Mouse (Mus musculus): ENCODE measurements around the gene Gm21915. TPM values are rescaled to one million over a fixed set of nuclear protein-coding genes. Genes with fewer than 3 reads are reported as not detected.

The Gm21915 gene
- not detected in 2 replicates for polyA plus RNA-seq (2015; fragmentation: Nextera tagmentation; extraction: Ambion mirVana)

DNA sequence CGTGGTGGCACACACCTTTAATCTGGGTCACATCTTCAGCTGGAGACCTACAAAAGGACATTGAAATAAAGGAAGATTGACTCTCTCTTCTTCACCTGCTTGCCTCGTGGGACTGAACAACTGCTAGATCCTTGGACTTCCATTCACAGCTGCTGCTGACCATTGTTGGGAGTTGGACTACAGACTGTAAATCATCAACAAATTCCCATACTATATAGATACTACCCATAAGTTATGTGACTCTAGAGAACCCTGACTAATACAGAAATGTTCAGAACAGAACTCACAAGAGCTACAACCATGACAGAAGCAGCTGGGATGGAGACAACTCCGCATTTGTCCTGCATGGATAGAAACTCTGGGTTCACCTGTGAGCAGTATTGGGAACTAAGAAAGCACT is at the start of gene Gm21915:
Gene Gm21915, plus strand, starts transcription at position 301 of the 400 bp plus-strand sequence.
- Histone ChIP-seq H3K9me3 (replicated peaks) (no peaks in the 10 kb centered on the region), H3K27me3 (no peaks in the 10 kb centered on the region), H3K4me2 (replicated peaks) (no peak within 1 kb of the TSS), H3K9ac (no peak within 1 kb of the TSS), H3K4me3 (replicated peaks) (no peak within 1 kb of the TSS), H3K4me1 (peaks cover 11% of the 10 kb centered on the region; the same call in 1 of the 2 replicates), H3K36me3 (no peaks in the 10 kb centered on the region), H3K27ac (replicated peaks) (no peak within 1 kb of the TSS)
- ATAC-seq (ENCODE audit: insufficient number of reproducible peaks, low FRiP score, low TSS enrichment, low read depth), result no peak
- 87% methylated on average over 3 of the region's 3 CpGs for WGBS

DNA sequence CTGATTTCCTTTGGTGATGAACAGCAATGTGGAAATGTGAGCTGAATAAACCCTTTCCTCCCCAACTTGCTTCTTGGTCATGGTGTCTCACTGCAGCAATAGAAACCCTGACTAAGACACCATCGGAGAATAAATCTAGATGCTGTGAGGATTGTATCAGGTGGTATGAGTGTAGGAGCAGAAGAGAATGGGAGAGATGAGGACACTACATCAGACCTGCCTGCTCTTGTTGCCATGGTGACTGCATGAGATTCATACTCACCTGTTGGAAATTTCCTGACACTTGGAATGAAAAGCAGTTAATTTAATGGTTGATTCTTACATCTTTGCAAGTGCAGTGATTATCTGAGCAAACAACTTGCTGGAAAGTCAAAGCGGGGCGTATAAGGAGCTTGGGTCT is 48.1 kb upstream of the Gm21915 start:
- Histone ChIP-seq H3K4me1 (peaks cover 6% of the 10 kb centered on the region), H3K4me3 (replicated peaks) (no peak overlapping the region), H3K27ac (replicated peaks) (no peak overlapping the region), H3K9ac (no peak overlapping the region), H3K4me2 (replicated peaks) (no peak overlapping the region), H3K27me3 (0 out of 2 replicates have a peak, but pooled peaks cover 4% of the 10 kb centered on the region), H3K36me3 (no peaks in the 10 kb centered on the region), H3K9me3 (replicated peaks) (no peaks in the 10 kb centered on the region)
- no peak for ATAC-seq (ENCODE audit: insufficient number of reproducible peaks, low FRiP score, low TSS enrichment, low read depth)
- WGBS, result 100% methylated on average over 3 of the region's 3 CpGs

DNA sequence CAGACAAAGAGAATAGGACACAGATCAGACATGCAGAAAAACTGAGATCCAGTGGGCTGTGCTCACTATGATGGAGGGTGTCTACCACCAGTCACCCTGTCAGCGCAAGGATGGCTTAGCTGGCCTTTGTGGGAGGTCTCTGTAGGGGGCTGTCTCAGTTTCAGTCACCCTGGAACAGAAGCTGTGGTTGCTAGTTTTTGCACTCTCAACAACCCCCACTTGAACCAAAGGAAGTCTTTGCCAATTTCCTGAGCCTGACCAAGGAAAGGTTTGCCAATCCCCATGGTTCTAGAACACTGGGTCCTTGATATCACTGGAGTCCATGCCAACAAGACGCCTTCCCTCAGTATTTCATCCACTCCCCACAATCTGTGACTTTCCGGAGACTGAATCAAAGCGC is 47.6 kb upstream of the Gm21915 start:
- no peak overlapping the region for H3K4me3 ChIP-seq (replicated peaks)
- H3K27me3 ChIP-seq, result 0 out of 2 replicates have a peak, but pooled peaks cover 4% of the 10 kb centered on the region
- no peak overlapping the region for H3K9ac ChIP-seq
- no peak overlapping the region for H3K27ac ChIP-seq (replicated peaks)
- no peaks in the 10 kb centered on the region for H3K36me3 ChIP-seq
- 84% methylated on average over 4 of the region's 4 CpGs for WGBS
- no peak for ATAC-seq (ENCODE audit: insufficient number of reproducible peaks, low FRiP score, low TSS enrichment, low read depth)
- no peak overlapping the region for H3K4me2 ChIP-seq (replicated peaks)
- no peaks in the 10 kb centered on the region for H3K9me3 ChIP-seq (replicated peaks)
- peaks cover under 1% of the 10 kb centered on the region for H3K4me1 ChIP-seq

DNA sequence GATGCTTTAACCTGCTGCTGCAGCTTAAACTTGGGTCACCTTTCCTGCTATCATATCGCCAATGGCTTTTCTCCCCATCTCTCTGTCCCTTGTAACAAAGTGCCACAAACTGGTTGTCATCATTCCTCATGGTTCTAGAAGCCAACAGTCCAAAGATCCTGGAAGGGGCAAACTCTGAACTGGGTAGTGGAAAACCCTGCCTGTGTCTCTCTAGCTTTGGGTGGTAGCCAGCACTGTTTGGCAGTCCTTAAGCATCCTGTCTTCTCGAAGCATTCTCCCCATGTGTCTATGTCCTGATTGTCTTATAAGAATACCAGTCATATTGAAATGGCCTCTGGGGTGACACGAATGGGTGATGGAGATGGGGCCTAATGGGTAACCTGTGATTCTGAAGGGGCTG is 45.1 kb upstream of the Gm21915 start:
- no peaks in the 10 kb centered on the region for H3K36me3 ChIP-seq
- H3K27ac ChIP-seq (replicated peaks), result no peak overlapping the region
- no peak overlapping the region for H3K4me2 ChIP-seq (replicated peaks)
- H3K4me1 ChIP-seq, result no peaks in the 10 kb centered on the region
- ATAC-seq (ENCODE audit: insufficient number of reproducible peaks, low FRiP score, low TSS enrichment, low read depth), result no peak
- H3K27me3 ChIP-seq, result 0 out of 2 replicates have a peak, but pooled peaks cover 4% of the 10 kb centered on the region
- no peak overlapping the region for H3K9ac ChIP-seq
- H3K9me3 ChIP-seq (replicated peaks), result no peaks in the 10 kb centered on the region
- WGBS, result 79% methylated on average over 3 of the region's 3 CpGs
- no peak overlapping the region for H3K4me3 ChIP-seq (replicated peaks)

DNA sequence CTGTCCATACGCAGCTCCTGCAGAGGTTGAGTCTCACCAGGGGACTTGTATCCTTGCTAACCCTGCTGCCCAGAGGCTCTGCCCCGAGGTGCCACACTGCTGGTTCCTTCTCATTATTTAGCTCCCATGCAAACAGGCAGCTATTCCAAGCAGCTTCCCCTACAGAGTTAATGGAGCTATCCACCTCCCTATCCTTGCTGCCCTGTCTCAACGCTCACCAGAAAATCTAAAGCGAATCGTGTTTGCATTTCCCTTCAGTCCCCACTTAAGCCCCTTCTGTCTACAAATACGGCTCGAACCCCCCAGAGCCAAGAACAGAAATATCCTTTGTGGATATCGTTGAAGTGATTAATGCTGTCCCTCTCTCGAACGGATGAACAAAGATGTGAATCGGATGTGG is 43.8 kb upstream of the Gm21915 start:
- no peaks in the 10 kb centered on the region for H3K9me3 ChIP-seq (replicated peaks)
- H3K4me2 ChIP-seq (replicated peaks), result no peak overlapping the region
- H3K4me3 ChIP-seq (replicated peaks), result no peak overlapping the region
- no peak overlapping the region for H3K9ac ChIP-seq
- H3K27ac ChIP-seq (replicated peaks), result no peak overlapping the region
- ATAC-seq (ENCODE audit: insufficient number of reproducible peaks, low FRiP score, low TSS enrichment, low read depth), result no peak
- H3K27me3 ChIP-seq, result 0 out of 2 replicates have a peak, but pooled peaks cover 4% of the 10 kb centered on the region
- 35% methylated on average over 11 of the region's 11 CpGs for WGBS
- H3K36me3 ChIP-seq, result no peaks in the 10 kb centered on the region
- H3K4me1 ChIP-seq, result 0 out of 2 replicates have a peak, but pooled peaks cover 7% of the 10 kb centered on the region

DNA sequence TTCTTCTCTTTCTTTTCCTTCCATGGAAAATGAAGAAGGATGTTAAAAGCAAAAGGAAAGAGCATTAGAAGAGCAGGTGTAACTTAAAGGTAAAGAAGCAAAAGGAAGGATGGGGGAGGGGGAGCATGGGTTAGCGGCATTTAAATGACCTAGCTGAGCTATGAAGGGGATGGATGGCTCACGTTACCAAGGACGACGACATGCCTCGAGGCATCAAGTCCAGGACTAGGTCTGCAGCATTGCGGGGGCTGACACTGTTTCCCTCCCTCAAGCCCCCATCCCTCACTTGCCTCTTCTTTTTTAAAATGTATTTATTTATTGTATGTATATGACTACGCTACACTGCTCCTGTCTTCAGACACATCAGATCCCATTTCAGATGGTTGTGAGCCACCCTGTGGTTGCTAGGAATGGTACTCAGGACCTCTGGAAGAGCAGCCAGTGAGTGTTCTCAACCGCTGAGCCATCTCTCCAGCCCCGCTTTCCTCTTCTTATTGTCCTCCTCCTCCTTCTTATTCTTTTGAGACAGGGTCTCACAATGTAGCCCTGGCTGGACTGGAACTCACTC is 43.2 kb upstream of the Gm21915 start:
- Histone ChIP-seq H3K4me2 (replicated peaks) (no peak overlapping the region), H3K36me3 (no peaks in the 10 kb centered on the region), H3K27ac (replicated peaks) (no peak overlapping the region), H3K9ac (no peak overlapping the region), H3K4me3 (replicated peaks) (no peak overlapping the region), H3K9me3 (replicated peaks) (no peaks in the 10 kb centered on the region), H3K27me3 (0 out of 2 replicates have a peak, but pooled peaks cover 4% of the 10 kb centered on the region), H3K4me1 (0 out of 2 replicates have a peak, but pooled peaks cover 7% of the 10 kb centered on the region)
- 31% methylated on average over 9 of the region's 9 CpGs for WGBS
- no peak for ATAC-seq (ENCODE audit: insufficient number of reproducible peaks, low FRiP score, low TSS enrichment, low read depth)

DNA sequence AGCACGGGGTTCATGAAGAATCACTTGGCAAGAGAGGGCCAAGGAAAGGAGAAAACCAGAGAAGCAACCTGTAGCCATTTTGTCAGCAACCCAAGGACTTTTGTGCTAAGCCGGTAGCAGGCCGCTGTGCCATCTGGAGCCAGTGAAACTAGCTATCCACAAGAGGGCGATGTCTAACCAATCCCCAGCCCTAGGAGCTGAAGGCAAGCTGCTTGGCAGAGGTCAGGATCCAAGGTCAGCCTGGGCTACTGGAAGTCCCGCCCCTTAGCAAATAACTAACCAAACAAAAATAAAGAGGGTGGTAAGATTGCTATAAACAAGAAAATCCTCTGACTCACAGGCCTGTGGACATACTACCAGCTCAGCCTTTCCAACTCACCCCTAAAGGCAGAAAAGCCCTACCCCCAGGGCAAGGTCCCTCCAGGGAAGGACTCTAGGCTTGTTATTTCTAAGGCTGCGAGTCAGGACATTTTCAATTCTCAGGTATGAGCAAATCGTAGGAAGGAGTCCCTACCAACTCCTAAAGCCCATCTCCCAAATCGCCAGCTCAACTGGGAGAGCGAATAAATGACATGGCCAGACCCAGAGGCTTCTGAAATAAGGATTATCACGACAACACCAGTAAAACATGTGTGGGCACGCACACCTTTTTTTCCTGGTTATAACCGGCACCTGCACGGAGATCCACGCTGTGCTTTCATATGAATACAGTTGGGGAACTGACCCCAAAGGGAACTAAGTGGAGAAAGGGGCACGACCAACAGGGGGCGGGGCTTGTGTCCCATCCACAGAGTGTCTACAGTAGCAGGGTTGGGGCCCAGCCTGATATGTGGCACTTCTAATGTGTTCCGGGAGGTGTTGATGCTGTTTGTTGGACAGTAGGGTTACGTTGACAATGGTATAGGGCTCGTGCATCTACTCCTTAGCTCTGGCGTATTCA is 42.0 kb upstream of the Gm21915 start:
- H3K4me3 ChIP-seq (replicated peaks), result no peak overlapping the region
- H3K27ac ChIP-seq (replicated peaks), result no peak overlapping the region
- H3K36me3 ChIP-seq, result no peaks in the 10 kb centered on the region
- 0 out of 2 replicates have a peak, but pooled peaks cover 4% of the 10 kb centered on the region for H3K27me3 ChIP-seq
- 0 out of 2 replicates have a peak, but pooled peaks cover 7% of the 10 kb centered on the region for H3K4me1 ChIP-seq
- H3K9ac ChIP-seq, result no peak overlapping the region
- WGBS, result 62% methylated on average over 20 of the region's 20 CpGs
- ATAC-seq (ENCODE audit: insufficient number of reproducible peaks, low FRiP score, low TSS enrichment, low read depth), result no peak
- no peaks in the 10 kb centered on the region for H3K9me3 ChIP-seq (replicated peaks)
- no peak overlapping the region for H3K4me2 ChIP-seq (replicated peaks)

DNA sequence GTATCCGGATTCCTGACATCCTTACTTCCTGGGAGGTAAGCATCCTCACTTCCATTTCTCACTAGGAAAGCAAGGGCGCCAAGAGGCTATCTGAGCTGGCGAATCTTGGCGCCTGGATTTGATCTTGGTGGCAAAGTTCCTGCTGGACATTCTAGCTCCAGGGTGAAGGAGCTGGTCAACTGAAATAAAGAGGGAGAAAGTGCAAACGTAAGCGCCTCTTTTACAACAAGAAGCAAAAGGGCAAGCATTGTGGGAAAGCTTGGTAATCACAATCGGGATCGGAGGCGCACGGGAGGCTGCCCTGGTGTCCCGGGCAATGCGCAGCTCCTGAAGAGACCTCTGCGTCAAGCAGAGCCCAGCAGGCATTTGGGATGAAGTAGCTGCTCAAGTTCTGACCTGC is 41.0 kb upstream of the Gm21915 start:
- Histone ChIP-seq H3K4me3 (replicated peaks) (no peak overlapping the region), H3K27ac (replicated peaks) (no peak overlapping the region), H3K36me3 (no peaks in the 10 kb centered on the region), H3K9ac (no peak overlapping the region), H3K4me2 (replicated peaks) (no peak overlapping the region), H3K4me1 (0 out of 2 replicates have a peak, but pooled peaks cover 7% of the 10 kb centered on the region), H3K27me3 (0 out of 2 replicates have a peak, but pooled peaks cover 4% of the 10 kb centered on the region), H3K9me3 (replicated peaks) (no peaks in the 10 kb centered on the region)
- no peak for ATAC-seq (ENCODE audit: insufficient number of reproducible peaks, low FRiP score, low TSS enrichment, low read depth)
- 63% methylated on average over 13 of the region's 13 CpGs for WGBS

DNA sequence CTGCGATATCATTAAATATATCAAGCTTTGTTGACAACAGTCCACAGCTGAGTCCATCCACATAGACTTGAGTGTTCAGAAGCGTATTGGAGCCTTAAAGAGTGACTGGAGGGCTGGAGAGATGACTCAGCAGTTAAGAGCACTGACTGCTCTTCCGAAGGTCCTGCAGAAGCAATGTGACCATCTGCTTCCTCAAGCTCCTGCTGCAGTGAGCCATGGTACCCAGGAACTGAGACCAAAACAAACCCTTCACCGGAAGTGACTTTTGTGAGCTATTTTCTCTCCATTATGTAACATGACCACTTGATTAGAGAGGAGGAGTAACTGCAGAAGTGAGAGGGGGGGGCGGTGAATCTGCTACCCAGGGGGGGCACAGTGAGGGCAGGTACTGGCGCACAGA is 39.3 kb upstream of the Gm21915 start:
- Histone ChIP-seq H3K4me3 (replicated peaks) (no peak overlapping the region), H3K9ac (no peak overlapping the region), H3K27me3 (no peaks in the 10 kb centered on the region), H3K4me1 (0 out of 2 replicates have a peak, but pooled peaks cover 7% of the 10 kb centered on the region), H3K36me3 (no peaks in the 10 kb centered on the region), H3K27ac (replicated peaks) (no peak overlapping the region), H3K4me2 (replicated peaks) (no peak overlapping the region), H3K9me3 (replicated peaks) (no peaks in the 10 kb centered on the region)
- no peak for ATAC-seq (ENCODE audit: insufficient number of reproducible peaks, low FRiP score, low TSS enrichment, low read depth)
- WGBS, result 55% methylated on average over 6 of the region's 6 CpGs

DNA sequence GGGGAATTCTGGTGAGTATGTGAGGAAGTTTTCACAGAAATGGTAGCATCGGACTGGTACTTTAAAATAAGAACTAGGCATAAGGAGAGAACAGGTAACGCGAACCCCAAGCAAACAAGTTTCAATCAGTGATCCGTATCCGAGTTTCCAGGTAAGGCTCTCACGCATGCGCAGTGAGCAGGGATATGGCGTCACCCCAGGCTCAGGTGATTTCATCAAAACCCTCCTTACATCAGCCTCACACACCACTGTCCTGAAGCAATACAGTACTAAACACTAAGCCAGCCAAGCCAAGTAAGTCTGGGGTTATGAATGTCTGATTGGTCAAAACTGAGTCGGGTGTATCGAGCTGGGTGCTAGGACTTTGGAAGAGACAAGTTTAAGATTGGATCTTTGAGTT is 38.9 kb upstream of the Gm21915 start:
- 84% methylated on average over 10 of the region's 10 CpGs for WGBS
- Histone ChIP-seq H3K9me3 (replicated peaks) (no peaks in the 10 kb centered on the region), H3K4me3 (replicated peaks) (no peak overlapping the region), H3K4me2 (replicated peaks) (no peak overlapping the region), H3K27me3 (no peaks in the 10 kb centered on the region), H3K36me3 (no peaks in the 10 kb centered on the region), H3K27ac (replicated peaks) (no peak overlapping the region), H3K4me1 (0 out of 2 replicates have a peak, but pooled peaks cover 7% of the 10 kb centered on the region), H3K9ac (no peak overlapping the region)
- ATAC-seq (ENCODE audit: insufficient number of reproducible peaks, low FRiP score, low TSS enrichment, low read depth), result no peak

DNA sequence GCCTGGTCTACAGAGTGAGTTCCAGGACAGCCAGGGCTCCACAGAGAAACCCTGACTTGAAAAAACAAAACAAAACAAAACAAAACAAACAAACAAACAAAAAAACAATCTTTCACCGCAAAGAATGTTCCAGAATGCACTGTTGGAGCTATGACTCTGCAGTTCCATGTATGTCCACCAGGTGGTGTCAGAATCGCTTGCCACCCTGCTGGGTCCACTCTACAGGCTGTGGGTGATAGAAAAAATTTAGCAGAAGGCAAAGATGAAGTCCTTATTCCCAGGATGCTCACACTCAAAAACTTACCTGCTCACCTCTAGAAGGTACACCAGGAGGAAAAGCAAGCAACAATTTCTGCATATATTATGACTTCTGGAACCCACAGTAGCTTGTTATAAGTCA is 34.4 kb upstream of the Gm21915 start:
- 0 out of 2 replicates have a peak, but pooled peaks have one; percentile 47 for ATAC-seq (ENCODE audit: insufficient number of reproducible peaks, low FRiP score, low TSS enrichment, low read depth)

More for the DNA sequence above, 34.4 kb upstream of the Gm21915 start:
- Histone ChIP-seq H3K9me3 (replicated peaks) (no peaks in the 10 kb centered on the region), H3K9ac (no peak overlapping the region), H3K27ac (replicated peaks) (no peak overlapping the region), H3K4me3 (replicated peaks) (no peak overlapping the region), H3K4me2 (replicated peaks) (no peak overlapping the region), H3K36me3 (no peaks in the 10 kb centered on the region), H3K27me3 (no peaks in the 10 kb centered on the region), H3K4me1 (peaks cover 16% of the 10 kb centered on the region)
- 5% methylated on average over 2 of the region's 2 CpGs for WGBS
